Mouse (Mus musculus) hindbrain, postnatal 0 days (tissue): ENCODE measurements around the gene Kcnma1. TPM values are rescaled to one million over a fixed set of nuclear protein-coding genes. Genes with fewer than 3 reads are reported as not detected.
A peak's percentile ranks its signal among the peaks of the same experiment; 100 is the strongest.

Source experiments
- ATAC-seq: fragments of 200-750 bp; cut with Nextera tagmentation; 2 replicates; pipeline ENCODE4 v1.8.0; 2017; ENCODE audit warnings: mild to moderate bottlenecking, moderate TSS enrichment, moderate library complexity
- DNase-seq: peaks from one replicate; pipeline ENCODE4 v3.0.0-alpha.2; 2015; ENCODE audit warnings: low spot score
- H3K27ac ChIP-seq: fragments of 300-500 bp; sonication (generic); 2 replicates; pipeline ENCODE4 v1.5.1; 2014; ENCODE audit warnings: mild to moderate bottlenecking
- H3K27me3 ChIP-seq: fragments of 300-500 bp; sonication (generic); 2 replicates; pipeline ENCODE4 v1.6.1; 2014; ENCODE audit warnings: low read length, mixed read lengths; ENCODE audit not compliant: insufficient read depth
- H3K36me3 ChIP-seq: fragments of 300-500 bp; sonication (generic); 2 replicates; pipeline ENCODE4 v1.6.1; 2014; ENCODE audit warnings: low read length, mixed read lengths; ENCODE audit not compliant: insufficient read depth
- H3K4me1 ChIP-seq: fragments of 300-500 bp; sonication (generic); 2 replicates; pipeline ENCODE4 v1.6.1; 2014; ENCODE audit warnings: antibody characterized with exemption, low read length, mixed read lengths; ENCODE audit not compliant: insufficient read depth
- H3K4me2 ChIP-seq: fragments of 300-500 bp; sonication (generic); 2 replicates; pipeline ENCODE4 v1.6.1; 2014; ENCODE audit warnings: low read depth, mild to moderate bottlenecking, low read length, moderate library complexity, mixed read lengths
- H3K4me3 ChIP-seq: fragments of 300-500 bp; sonication (generic); 2 replicates; pipeline ENCODE4 v1.5.1; 2014; ENCODE audit warnings: low read length
- H3K9ac ChIP-seq: fragments of 300-500 bp; sonication (generic); replicated peaks from 2 replicates; pipeline ENCODE4 v1.6.1; 2014; ENCODE audit warnings: mild to moderate bottlenecking, low read length, moderate library complexity, mixed read lengths
- H3K9me3 ChIP-seq: fragments of 300-500 bp; sonication (generic); 2 replicates; pipeline ENCODE4 v1.6.1; 2016; ENCODE audit warnings: low read length, mixed read lengths
- CTCF ChIP-seq: IDR thresholded peaks from 2 replicates; pipeline ENCODE4 v1.5.1; 2016; ENCODE audit warnings: antibody characterized with exemption, control low read depth, low read depth
- WGBS: fragments of 180-500 bp; shearing (Covaris S2); extraction: QIAGEN DNeasy Blood & Tissue Kit; methylation state at CpG from one replicate; pipeline ENCODE4 v1.1.7; 2014; 5-methylcytosine and 5-hydroxymethylcytosine counted together
- polyA plus RNA-seq: library from polyadenylated mRNA; unstranded; fragments of >200 nt; fragmentation: Nextera tagmentation; extraction: Ambion mirVana; gene quantifications from 2 replicates; pipeline ENCODE4 v1.2.1, GENCODE M21; 2015
- total RNA-seq: library from RNA; depleted of rRNA; stranded (reverse); fragments of >200 nt; gene quantifications from 2 replicates; pipeline ENCODE4 v1.2.3, GENCODE M21; 2014

Gene Kcnma1
- total and polyA plus RNA-seq, 2 experiments from 2014 or later: 15.9 to 36.1 TPM

DNA sequence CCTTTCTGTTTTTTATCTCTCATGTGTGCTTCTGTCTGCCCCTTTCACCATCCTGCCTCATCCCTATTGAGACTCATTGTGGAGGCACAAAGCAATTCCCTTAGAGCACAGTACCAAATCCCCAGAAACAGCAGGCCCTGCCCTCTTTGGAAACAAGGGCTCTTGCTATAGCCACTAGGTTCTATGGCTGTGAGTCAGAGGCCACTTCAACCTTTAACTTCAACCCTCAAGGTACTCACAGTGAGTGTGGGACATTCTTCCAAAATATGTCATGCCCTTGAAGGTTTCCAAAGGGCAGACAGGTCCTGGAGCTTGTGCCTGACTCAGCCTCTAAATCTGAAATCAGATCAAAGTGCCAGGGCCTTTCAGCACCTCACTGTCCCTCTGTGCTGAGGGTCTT, 272.8 kb downstream of the Kcnma1 start:
- no peak overlapping the region for H3K4me2 ChIP-seq
- TF ChIP-seq CTCF: no peak
- no peak overlapping the region for H3K27ac ChIP-seq
- H3K4me1 ChIP-seq: no peaks in the 10 kb centered on the region
- no peaks in the 10 kb centered on the region for H3K9me3 ChIP-seq
- no peak for DNase-seq
- no peak overlapping the region for H3K9ac ChIP-seq
- no peak for ATAC-seq
- H3K4me3 ChIP-seq: no peak overlapping the region
- H3K36me3 ChIP-seq: no peaks in the 10 kb centered on the region
- H3K27me3 ChIP-seq: no peaks in the 10 kb centered on the region

DNA sequence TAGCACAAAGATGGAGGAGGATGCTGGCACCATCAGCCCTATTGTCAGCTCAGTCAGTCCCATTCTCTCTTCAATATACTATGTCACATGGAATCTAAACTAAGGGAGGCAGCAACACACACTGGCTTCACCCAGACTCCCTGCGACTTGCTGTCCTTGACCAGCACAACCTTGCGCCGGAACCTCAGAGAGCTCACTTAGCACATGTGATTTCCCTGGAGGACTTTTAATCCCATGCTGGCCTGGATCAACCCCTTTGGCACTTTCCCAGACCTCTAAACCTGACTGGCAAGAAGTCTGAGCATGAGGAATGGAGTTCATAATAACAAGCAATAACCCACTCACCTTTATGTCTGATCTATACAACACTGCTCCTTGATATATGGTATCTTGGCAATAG, 280.1 kb downstream of the Kcnma1 start:
- Histone ChIP-seq H3K9ac (no peak overlapping the region), H3K36me3 (no peaks in the 10 kb centered on the region), H3K4me2 (no peak overlapping the region), H3K27me3 (no peaks in the 10 kb centered on the region), H3K27ac (no peak overlapping the region), H3K9me3 (no peaks in the 10 kb centered on the region), H3K4me1 (no peaks in the 10 kb centered on the region), H3K4me3 (no peak overlapping the region)
- 79% methylated on average over 3 of the region's 3 CpGs for WGBS
- TF ChIP-seq CTCF: no peak
- DNase-seq (no peak), ATAC-seq (no peak)

DNA sequence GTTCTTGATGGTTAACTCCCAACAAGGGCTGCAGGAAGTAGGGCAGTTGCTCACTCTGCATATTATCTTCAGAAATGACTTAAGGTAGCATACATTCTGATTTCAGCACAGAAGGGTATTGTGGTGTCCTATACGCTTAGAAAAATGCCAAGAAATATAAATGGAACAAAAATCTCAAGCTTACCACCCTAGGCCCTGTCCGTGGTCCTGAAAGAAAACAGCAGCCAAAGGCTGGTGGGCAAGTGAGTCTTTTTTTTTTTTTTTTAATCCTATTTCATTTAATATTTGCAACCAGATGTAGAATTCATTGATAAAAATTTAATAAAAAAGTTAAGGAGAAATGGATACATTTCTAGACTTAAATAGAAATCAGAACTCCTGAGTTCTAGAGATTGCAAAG, 284.9 kb downstream of the Kcnma1 start:
- no peaks in the 10 kb centered on the region for H3K9me3 ChIP-seq
- no peak for TF ChIP-seq CTCF
- no peak overlapping the region for H3K9ac ChIP-seq
- H3K27me3 ChIP-seq: no peaks in the 10 kb centered on the region
- no peak overlapping the region for H3K27ac ChIP-seq
- H3K4me3 ChIP-seq: no peak overlapping the region
- DNase-seq (no peak), ATAC-seq (no peak)
- H3K4me1 ChIP-seq: no peaks in the 10 kb centered on the region; the same call in 1 of the 2 replicates
- no peaks in the 10 kb centered on the region for H3K36me3 ChIP-seq
- WGBS: 64% methylated on average over 2 of the region's 2 CpGs
- H3K4me2 ChIP-seq: no peak overlapping the region

DNA sequence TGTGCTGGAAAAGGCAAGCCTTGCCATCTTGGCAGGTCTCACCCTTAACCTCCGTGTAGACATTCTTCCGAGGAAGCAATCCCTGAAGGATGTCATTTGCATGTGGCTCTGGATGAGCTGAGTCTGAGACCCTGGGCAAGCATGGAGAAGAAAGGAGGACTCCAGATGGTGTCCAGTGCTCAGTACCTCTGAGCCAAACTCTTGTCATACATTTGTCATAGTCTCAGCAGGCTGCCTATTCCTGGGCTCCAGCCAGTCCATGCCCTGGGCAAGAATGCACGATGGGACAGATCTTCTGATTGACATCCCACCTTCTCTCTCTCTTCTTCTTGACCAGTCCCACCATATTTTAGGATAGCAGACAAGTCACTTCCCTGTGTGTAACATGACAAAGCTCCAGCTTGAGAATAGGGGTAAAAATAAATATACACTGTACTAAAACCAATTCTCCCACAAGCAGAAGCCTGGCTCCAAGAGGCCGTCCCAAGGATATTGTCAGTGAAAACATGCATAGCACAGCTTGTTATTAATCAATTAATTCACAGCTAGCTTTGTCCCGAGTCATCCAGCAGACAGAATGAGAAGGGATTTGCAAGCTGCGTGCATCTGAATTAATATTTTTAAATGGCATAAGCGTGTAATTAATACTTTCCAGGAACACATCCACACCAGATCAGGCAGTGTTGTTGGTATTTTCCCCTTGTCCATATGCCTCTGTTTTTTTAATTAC, 290.4 kb downstream of the Kcnma1 start:
- H3K9me3 ChIP-seq: no peaks in the 10 kb centered on the region
- peak; percentile 83 for DNase-seq
- H3K9ac ChIP-seq: no peak overlapping the region
- peak overlapping the region; percentile 17; the same call in 1 of the 2 replicates for H3K27ac ChIP-seq
- no peak overlapping the region for H3K4me2 ChIP-seq
- WGBS: 18% methylated on average over 7 of the region's 7 CpGs
- no peak overlapping the region for H3K4me3 ChIP-seq
- no peaks in the 10 kb centered on the region; the same call in 1 of the 2 replicates for H3K4me1 ChIP-seq
- no peak for TF ChIP-seq CTCF
- H3K27me3 ChIP-seq: no peaks in the 10 kb centered on the region
- no peaks in the 10 kb centered on the region for H3K36me3 ChIP-seq
- peak; percentile 90 for ATAC-seq

DNA sequence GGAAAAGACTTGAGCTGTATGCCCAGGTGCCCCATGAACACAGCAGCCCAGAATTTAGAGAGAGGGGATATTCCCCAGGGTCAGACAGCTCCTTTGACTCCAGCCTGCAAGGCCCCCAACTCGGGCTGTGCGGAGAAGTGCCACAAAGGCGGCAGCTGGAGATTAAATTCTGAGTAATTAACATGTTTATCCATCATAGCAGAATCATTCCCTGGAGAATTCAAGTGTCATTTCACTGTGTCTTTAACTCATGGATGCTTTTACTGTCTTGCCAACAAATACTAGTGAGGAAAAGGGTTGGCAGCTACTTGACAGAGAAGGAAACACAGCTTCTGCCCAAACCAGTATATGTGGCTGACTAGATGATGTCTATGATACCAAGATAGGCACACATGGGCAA, 295.0 kb downstream of the Kcnma1 start:
- TF ChIP-seq CTCF: no peak
- ATAC-seq: peak; percentile 48; the same call in 1 of the 2 replicates
- Histone ChIP-seq H3K4me1 (no peaks in the 10 kb centered on the region), H3K27ac (no peak overlapping the region), H3K9ac (no peak overlapping the region), H3K9me3 (no peaks in the 10 kb centered on the region), H3K36me3 (no peaks in the 10 kb centered on the region), H3K4me3 (no peak overlapping the region), H3K4me2 (no peak overlapping the region), H3K27me3 (no peaks in the 10 kb centered on the region)
- WGBS: 26% methylated on average over 3 of the region's 3 CpGs
- peak; percentile 71 for DNase-seq

DNA sequence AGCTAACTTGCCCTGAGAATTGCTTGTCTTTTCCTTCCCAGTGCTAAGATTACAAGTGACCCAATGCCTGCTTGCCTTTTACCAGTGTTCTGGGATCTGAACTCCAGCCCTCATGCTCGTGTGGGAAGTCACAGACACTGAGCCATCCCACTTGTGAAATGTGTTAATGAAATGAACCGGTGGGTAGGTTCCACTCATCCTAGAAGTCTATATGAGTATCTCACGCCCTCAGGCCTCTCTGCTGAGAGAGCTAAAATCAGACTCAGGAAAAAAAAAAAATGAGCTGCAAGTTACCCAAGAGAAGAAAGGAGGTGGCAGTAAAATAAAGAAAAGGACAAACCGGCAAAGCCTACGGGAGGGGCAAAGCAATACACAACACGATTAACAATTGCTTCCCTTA, 295.6 kb downstream of the Kcnma1 start:
- Histone ChIP-seq H3K9me3 (no peaks in the 10 kb centered on the region), H3K27ac (no peak overlapping the region), H3K9ac (no peak overlapping the region), H3K27me3 (no peaks in the 10 kb centered on the region), H3K36me3 (no peaks in the 10 kb centered on the region), H3K4me1 (no peaks in the 10 kb centered on the region), H3K4me3 (no peak overlapping the region), H3K4me2 (no peak overlapping the region)
- 76% methylated on average over 6 of the region's 6 CpGs for WGBS
- ATAC-seq (no peak), DNase-seq (no peak)
- no peak for TF ChIP-seq CTCF

DNA sequence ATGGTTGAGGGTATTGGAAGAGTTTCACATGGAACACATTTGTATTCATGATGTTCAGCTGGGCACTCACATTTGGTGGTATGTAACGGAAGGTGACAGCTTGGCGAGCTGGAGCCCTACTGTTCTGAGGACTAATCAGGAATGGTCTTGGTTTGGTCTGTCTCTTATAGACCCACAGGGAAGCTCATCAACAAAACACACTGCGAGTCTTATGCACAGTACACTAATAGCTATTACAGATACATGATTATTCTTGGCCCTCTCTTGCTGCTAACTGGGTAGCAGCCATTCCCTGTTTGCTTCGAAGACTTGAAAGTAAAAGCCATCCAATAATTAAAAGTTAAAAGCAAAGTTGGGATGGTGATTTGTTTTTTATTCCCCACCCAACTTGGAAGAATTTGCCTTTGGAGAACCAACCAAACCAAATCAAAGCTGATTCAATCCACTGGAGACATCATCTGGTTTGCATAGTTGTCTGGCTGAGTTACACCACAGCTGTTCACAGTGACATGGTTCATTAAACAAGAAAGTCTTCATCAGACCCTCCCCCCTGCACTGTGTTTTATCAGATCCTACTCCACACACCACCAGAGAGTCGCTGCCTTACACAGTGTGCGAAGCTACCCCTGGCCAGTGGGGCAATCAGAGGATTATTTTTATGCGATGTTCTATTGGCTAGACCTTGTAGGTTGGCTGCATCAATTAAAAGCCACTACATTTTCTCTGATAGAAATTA, 299.7 kb downstream of the Kcnma1 start:
- H3K27me3 ChIP-seq: no peaks in the 10 kb centered on the region
- no peak overlapping the region for H3K27ac ChIP-seq
- WGBS: 54% methylated on average over 7 of the region's 7 CpGs
- DNase-seq: peak; percentile 37
- peak; percentile 56 for ATAC-seq
- no peak for TF ChIP-seq CTCF
- no peak overlapping the region for H3K4me3 ChIP-seq
- H3K4me2 ChIP-seq: no peak overlapping the region
- no peak overlapping the region for H3K9ac ChIP-seq
- H3K9me3 ChIP-seq: no peaks in the 10 kb centered on the region
- H3K4me1 ChIP-seq: 0 out of 2 replicates have a peak, but pooled peaks cover 4% of the 10 kb centered on the region
- H3K36me3 ChIP-seq: no peaks in the 10 kb centered on the region
